Mouse (Mus musculus) hindbrain, embryonic 13.5 days (tissue): Measurements from ENCODE around the gene Taar3. TPM values are rescaled to one million over a fixed set of nuclear protein-coding genes. Genes with fewer than 3 reads are reported as not detected.
A peak's percentile ranks its signal among the peaks of the same experiment; 100 is the strongest.

ENCODE experiments used
- ATAC-seq: fragments of 200-750 bp; cut with Nextera tagmentation; 2 replicates; pipeline ENCODE4 v1.8.0; 2017; ENCODE audit warnings: moderate TSS enrichment; ENCODE audit not compliant: low FRiP score
- H3K27ac ChIP-seq: fragments of 300-500 bp; sonication (generic); 2 replicates; pipeline ENCODE4 v1.5.1; 2015; ENCODE audit warnings: inconsistent platforms, mild to moderate bottlenecking, moderate library complexity
- H3K27me3 ChIP-seq: fragments of 300-500 bp; sonication (generic); 2 replicates; pipeline ENCODE4 v1.6.1; 2015; ENCODE audit warnings: mild to moderate bottlenecking, inconsistent platforms
- H3K36me3 ChIP-seq: fragments of 300-500 bp; sonication (generic); 2 replicates; pipeline ENCODE4 v1.6.1; 2015; ENCODE audit warnings: mild to moderate bottlenecking, inconsistent platforms
- H3K4me1 ChIP-seq: fragments of 300-500 bp; sonication (generic); replicated peaks from 2 replicates; pipeline ENCODE4 v1.6.1; 2015; ENCODE audit warnings: inconsistent platforms
- H3K4me2 ChIP-seq: fragments of 300-500 bp; sonication (generic); 2 replicates; pipeline ENCODE4 v1.6.1; 2015; ENCODE audit warnings: inconsistent platforms, mild to moderate bottlenecking, moderate library complexity
- H3K4me3 ChIP-seq: fragments of 300-500 bp; sonication (generic); 2 replicates; pipeline ENCODE4 v1.5.1; 2015; ENCODE audit warnings: mild to moderate bottlenecking, inconsistent platforms
- H3K9ac ChIP-seq: fragments of 300-500 bp; sonication (generic); 2 replicates; pipeline ENCODE4 v1.6.1; 2015; ENCODE audit warnings: mild to moderate bottlenecking, inconsistent platforms
- H3K9me3 ChIP-seq: fragments of 300-500 bp; sonication (generic); 2 replicates; pipeline ENCODE4 v1.6.1; 2016; ENCODE audit warnings: inconsistent platforms
- WGBS: fragments of 180-500 bp; shearing (Covaris S2); methylation state at CpG from one replicate; pipeline ENCODE4 v1.1.7; 2015; 5-methylcytosine and 5-hydroxymethylcytosine counted together
- polyA plus RNA-seq: library from polyadenylated mRNA; unstranded; fragments of >200 nt; fragmentation: Nextera tagmentation; extraction: Ambion mirVana; gene quantifications from 2 replicates; pipeline ENCODE4 v1.2.1, GENCODE M21; 2015

Taar3 gene
- not detected in 2 replicates for polyA plus RNA-seq

- no peak within 1 kb of the TSS for H3K27ac ChIP-seq
- no peaks in the 10 kb centered on the region for H3K4me1 ChIP-seq
- no peak within 1 kb of the TSS for H3K4me3 ChIP-seq
- H3K9ac ChIP-seq: no peak within 1 kb of the TSS
- WGBS: 90% methylated on average over 16 of the region's 16 CpGs
- H3K36me3 ChIP-seq: no peaks in the 10 kb centered on the region
- no peak within 1 kb of the TSS for H3K4me2 ChIP-seq
- no peak for ATAC-seq
- no peaks in the 10 kb centered on the region for H3K9me3 ChIP-seq
- no peaks in the 10 kb centered on the region for H3K27me3 ChIP-seq
Observed at GRCm38 (mm10) chr10:23949508-23950005, at the start of gene Taar3. Taar3 (plus strand) TSS chr10:23949558.

GRCm38 (mm10) chr10:23901119-23901518, 48.2 kb upstream of the Taar3 start:
- no peak overlapping the region for H3K4me2 ChIP-seq
- no peaks in the 10 kb centered on the region for H3K4me1 ChIP-seq
- no peak for ATAC-seq
- H3K9ac ChIP-seq: no peak overlapping the region
- H3K27me3 ChIP-seq: no peaks in the 10 kb centered on the region
- no peak overlapping the region for H3K27ac ChIP-seq
- H3K9me3 ChIP-seq: no peaks in the 10 kb centered on the region
- H3K4me3 ChIP-seq: no peak overlapping the region
- 46% methylated on average over 3 of the region's 3 CpGs for WGBS
- H3K36me3 ChIP-seq: no peaks in the 10 kb centered on the region

DNA sequence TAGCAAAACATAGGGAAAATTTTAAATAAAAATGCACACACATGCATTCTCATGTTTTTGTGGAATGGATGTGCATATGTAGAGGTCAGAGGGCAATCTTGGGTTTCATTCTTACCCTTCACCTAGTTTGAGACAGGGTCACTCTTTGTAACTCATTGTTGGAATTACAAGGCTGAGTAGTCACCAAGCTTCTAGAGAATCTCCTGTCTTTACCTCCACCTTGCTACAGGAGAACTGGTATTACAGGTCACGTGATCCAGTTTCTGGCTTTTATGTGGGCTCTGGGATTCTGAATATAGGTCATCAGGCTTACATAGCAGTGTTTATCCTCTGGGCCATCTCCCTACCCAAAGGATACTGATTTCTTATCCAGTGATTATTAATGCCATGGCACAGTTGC, 43.7 kb upstream of the Taar3 start:
- H3K27me3 ChIP-seq: no peaks in the 10 kb centered on the region
- no peak overlapping the region for H3K9ac ChIP-seq
- H3K4me3 ChIP-seq: no peak overlapping the region
- 100% methylated on average over 1 of the region's 1 CpGs for WGBS
- no peaks in the 10 kb centered on the region for H3K9me3 ChIP-seq
- H3K27ac ChIP-seq: no peak overlapping the region
- no peak for ATAC-seq
- H3K4me1 ChIP-seq: no peaks in the 10 kb centered on the region
- H3K36me3 ChIP-seq: no peaks in the 10 kb centered on the region
- H3K4me2 ChIP-seq: no peak overlapping the region

DNA sequence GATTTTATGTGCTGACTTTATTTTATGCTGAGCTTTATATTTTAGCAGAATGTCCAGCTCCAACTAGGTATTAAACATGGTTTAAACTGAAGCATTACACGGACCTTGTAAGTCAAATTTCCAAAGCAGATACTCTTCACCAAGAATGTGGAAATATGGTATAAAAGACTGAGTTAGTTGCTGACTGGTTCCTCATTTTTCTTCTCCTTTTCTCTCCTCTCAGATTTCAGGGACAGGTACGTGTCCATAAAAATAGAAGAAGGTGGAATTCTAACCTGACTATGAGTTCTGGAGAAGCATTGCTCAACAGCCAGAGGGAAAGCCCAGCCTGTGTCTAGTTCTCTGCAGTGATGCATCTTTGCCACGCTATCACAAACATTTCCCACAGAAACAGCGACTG, 29.3 kb upstream of the Taar3 start, which contains the start of gene Taar1:
Gene Taar1, plus strand, starts transcription at position 301 of the 400 bp plus-strand sequence.
- H3K9me3 ChIP-seq: no peaks in the 10 kb centered on the region
- WGBS: 90% methylated on average over 4 of the region's 4 CpGs
- no peak within 1 kb of the TSS for H3K27ac ChIP-seq
- H3K4me3 ChIP-seq: no peak within 1 kb of the TSS
- H3K4me2 ChIP-seq: no peak within 1 kb of the TSS
- H3K4me1 ChIP-seq: no peaks in the 10 kb centered on the region
- H3K36me3 ChIP-seq: no peaks in the 10 kb centered on the region
- ATAC-seq: no peak
- no peaks in the 10 kb centered on the region for H3K27me3 ChIP-seq
- no peak within 1 kb of the TSS for H3K9ac ChIP-seq

DNA sequence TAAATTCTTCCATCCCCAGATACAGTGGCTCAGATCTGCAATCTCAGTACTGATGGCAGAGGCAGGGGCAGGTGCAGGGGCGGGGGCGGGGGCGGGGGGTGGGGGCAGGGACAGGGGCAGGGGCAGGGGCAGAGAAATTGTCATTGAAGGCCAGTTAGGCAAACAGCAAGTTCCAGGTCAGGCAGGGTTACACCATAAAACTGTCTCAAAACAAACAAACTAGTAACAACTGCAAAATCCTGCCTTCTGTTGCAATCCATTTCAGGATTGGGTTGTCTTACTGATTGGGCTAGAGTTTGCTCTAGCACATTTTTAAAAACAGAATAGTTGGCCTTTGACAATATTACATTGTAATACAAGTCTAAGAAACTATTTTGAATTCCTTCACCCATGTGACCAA, 26.9 kb upstream of the Taar3 start:
- no peak overlapping the region for H3K27ac ChIP-seq
- H3K9me3 ChIP-seq: no peaks in the 10 kb centered on the region
- ATAC-seq: no peak
- no peaks in the 10 kb centered on the region for H3K4me1 ChIP-seq
- H3K4me3 ChIP-seq: no peak overlapping the region
- H3K36me3 ChIP-seq: no peaks in the 10 kb centered on the region
- no peak overlapping the region for H3K4me2 ChIP-seq
- H3K9ac ChIP-seq: no peak overlapping the region
- H3K27me3 ChIP-seq: no peaks in the 10 kb centered on the region
- 86% methylated on average over 3 of the region's 3 CpGs for WGBS

- Histone ChIP-seq H3K4me1 (no peaks in the 10 kb centered on the region), H3K9ac (no peak overlapping the region), H3K36me3 (no peaks in the 10 kb centered on the region), H3K9me3 (no peaks in the 10 kb centered on the region), H3K4me2 (no peak overlapping the region), H3K27ac (no peak overlapping the region), H3K27me3 (no peaks in the 10 kb centered on the region), H3K4me3 (no peak overlapping the region)
- WGBS: 91% methylated on average over 2 of the region's 2 CpGs
- ATAC-seq: no peak
Observed at GRCm38 (mm10) chr10:23923941-23924340, 25.4 kb upstream of the Taar3 start.

DNA sequence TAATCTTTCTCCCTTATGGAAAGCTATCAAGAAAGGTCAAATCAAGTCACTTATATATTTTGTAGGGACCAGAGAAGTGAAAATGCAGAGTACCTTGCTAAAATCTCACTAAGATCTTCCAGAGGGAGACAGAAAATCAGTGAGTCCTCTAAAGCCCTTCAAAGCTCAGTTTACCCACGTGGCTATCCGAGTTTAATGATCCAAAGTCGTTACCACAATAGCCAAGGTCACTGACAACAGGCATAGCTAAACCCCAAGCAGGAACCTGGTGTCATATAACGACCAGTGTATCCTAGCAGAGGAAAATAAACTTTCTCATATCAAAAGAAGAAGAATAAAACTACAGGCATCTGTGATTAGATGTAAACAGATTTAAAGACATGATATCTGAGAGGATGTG, 11.7 kb upstream of the Taar3 start:
- Histone ChIP-seq H3K4me1 (no peaks in the 10 kb centered on the region), H3K36me3 (no peaks in the 10 kb centered on the region), H3K9ac (no peak overlapping the region), H3K27me3 (no peaks in the 10 kb centered on the region), H3K27ac (no peak overlapping the region), H3K4me3 (no peak overlapping the region), H3K4me2 (no peak overlapping the region), H3K9me3 (no peaks in the 10 kb centered on the region)
- no peak for ATAC-seq
- 46% methylated on average over 4 of the region's 4 CpGs for WGBS

- Histone ChIP-seq H3K4me3 (no peak within 1 kb of the TSS), H3K9me3 (no peaks in the 10 kb centered on the region), H3K27ac (no peak within 1 kb of the TSS), H3K9ac (no peak within 1 kb of the TSS), H3K36me3 (no peaks in the 10 kb centered on the region), H3K4me2 (peak within 1 kb of the TSS; percentile 15; the same call in 1 of the 2 replicates), H3K4me1 (no peaks in the 10 kb centered on the region), H3K27me3 (no peaks in the 10 kb centered on the region)
- ATAC-seq: no peak
- WGBS: 40% methylated on average over 6 of the region's 6 CpGs
Observed at GRCm38 (mm10) chr10:23938312-23938711, 11.0 kb upstream of the Taar3 start, which contains the start of gene Taar2. Taar2 (plus strand) TSS chr10:23938572.

DNA sequence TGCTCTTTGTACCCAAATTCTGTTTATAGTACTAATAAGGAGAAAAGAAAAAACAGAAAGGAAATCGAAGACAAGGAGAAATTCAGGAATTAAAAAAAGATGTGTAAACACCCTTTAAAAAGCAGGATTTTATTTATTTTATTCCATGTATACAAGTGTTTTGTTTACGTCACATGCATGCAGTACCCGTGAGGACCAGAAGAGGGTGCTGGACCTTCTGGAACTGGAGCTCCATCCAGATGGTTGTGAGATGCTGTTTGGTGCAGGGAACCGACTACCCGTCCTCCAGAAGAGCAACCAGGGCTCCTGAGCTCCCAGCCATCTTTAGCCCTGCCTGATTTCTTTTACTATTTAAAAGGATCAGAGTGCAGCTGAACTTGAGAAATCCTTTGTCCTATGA, 6.9 kb upstream of the Taar3 start:
- Histone ChIP-seq H3K36me3 (no peaks in the 10 kb centered on the region), H3K27me3 (no peaks in the 10 kb centered on the region), H3K4me2 (no peak overlapping the region), H3K4me3 (no peak overlapping the region), H3K9me3 (no peaks in the 10 kb centered on the region), H3K4me1 (no peaks in the 10 kb centered on the region), H3K9ac (no peak overlapping the region), H3K27ac (no peak overlapping the region)
- ATAC-seq: no peak
- 83% methylated on average over 5 of the region's 5 CpGs for WGBS

DNA sequence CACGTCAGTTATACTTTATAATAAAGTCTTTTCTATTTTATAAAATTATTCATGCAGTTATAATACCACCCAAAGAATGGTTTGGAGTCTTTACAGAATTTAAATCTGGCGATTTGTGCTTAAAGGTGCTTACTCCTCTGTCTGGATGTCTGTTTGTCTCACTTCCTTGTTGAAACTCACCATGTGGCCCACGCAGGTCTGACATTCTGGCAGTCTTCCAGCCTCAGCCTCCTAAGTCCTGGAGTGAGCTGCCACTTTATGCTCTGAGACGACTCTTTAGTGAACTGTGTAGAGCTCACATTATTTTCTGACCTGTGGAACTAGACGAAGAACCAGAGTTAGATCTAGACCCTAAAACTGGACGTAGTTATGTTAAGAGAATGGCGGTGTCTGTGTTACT, 1.3 kb upstream of the Taar3 start:
- Histone ChIP-seq H3K36me3 (no peaks in the 10 kb centered on the region), H3K4me3 (no peak overlapping the region), H3K4me1 (no peaks in the 10 kb centered on the region), H3K4me2 (no peak overlapping the region), H3K9me3 (no peaks in the 10 kb centered on the region), H3K9ac (no peak overlapping the region), H3K27ac (no peak overlapping the region), H3K27me3 (no peaks in the 10 kb centered on the region)
- 77% methylated on average over 7 of the region's 7 CpGs for WGBS
- ATAC-seq: no peak

DNA sequence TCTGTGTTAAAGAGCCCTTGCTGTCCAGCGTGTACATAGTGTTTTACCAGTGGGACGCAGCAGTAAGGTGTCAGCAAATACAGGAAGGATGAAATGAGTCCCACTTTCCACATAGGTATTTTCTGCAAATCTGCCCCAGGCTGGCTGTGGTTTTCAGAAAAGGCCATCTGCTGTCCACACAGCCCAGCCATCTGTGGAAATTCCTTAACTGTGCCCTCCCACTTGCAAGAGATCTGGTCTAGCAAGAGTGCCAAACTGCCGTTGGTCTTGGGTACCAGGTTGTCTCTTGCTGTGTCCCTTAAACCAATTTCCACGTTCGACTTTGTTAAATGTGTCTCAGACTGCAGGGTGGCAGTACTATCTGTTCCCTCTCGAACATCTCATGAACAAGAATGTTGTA, 2.4 kb downstream of the Taar3 start:
- H3K9ac ChIP-seq: no peak overlapping the region
- no peak for ATAC-seq
- no peak overlapping the region for H3K4me2 ChIP-seq
- no peak overlapping the region for H3K4me3 ChIP-seq
- H3K9me3 ChIP-seq: no peaks in the 10 kb centered on the region
- no peaks in the 10 kb centered on the region for H3K27me3 ChIP-seq
- WGBS: 88% methylated on average over 6 of the region's 6 CpGs
- no peak overlapping the region for H3K27ac ChIP-seq
- H3K36me3 ChIP-seq: no peaks in the 10 kb centered on the region
- no peaks in the 10 kb centered on the region for H3K4me1 ChIP-seq

DNA sequence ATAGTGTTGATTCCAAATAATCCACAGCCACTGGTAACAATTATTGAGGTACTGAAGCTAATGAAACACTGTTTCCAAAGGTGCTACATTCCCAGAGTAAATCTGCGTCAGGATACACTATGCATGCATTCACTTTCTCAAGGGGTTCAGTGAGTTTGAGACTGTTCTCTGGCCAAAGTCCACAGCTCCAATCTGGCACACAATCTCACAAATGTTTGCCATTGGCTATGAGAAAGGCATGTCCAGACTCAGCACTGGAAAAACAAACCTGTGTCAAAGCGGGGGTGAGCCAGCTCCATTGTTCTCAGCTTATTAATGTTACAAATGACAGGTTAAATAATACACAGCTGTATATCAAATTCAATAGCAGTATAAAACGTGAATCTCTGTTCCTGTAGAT, 9.7 kb downstream of the Taar3 start:
- Histone ChIP-seq H3K4me2 (no peak overlapping the region), H3K36me3 (no peaks in the 10 kb centered on the region), H3K4me1 (no peaks in the 10 kb centered on the region), H3K9ac (no peak overlapping the region), H3K27me3 (no peaks in the 10 kb centered on the region), H3K4me3 (no peak overlapping the region), H3K27ac (no peak overlapping the region), H3K9me3 (no peaks in the 10 kb centered on the region)
- 78% methylated on average over 3 of the region's 3 CpGs for WGBS
- ATAC-seq: no peak

- H3K36me3 ChIP-seq: no peaks in the 10 kb centered on the region
- 93% methylated on average over 13 of the region's 13 CpGs for WGBS
- no peaks in the 10 kb centered on the region for H3K9me3 ChIP-seq
- no peak within 1 kb of the TSS for H3K27ac ChIP-seq
- H3K4me3 ChIP-seq: no peak within 1 kb of the TSS
- no peaks in the 10 kb centered on the region for H3K27me3 ChIP-seq
- no peak within 1 kb of the TSS for H3K4me2 ChIP-seq
- ATAC-seq: no peak
- no peaks in the 10 kb centered on the region for H3K4me1 ChIP-seq
- H3K9ac ChIP-seq: no peak within 1 kb of the TSS
Observed at GRCm38 (mm10) chr10:23960444-23960915, 11.1 kb downstream of the Taar3 start, which contains the start of gene Taar4. Taar4 (plus strand) TSS chr10:23960494.
